Mouse (Mus musculus): ENCODE results near the gene Eipr1.

- TF ChIP-seq POLR2A (IDR thresholded peaks at IDR 0.05; ENCODE audit: control insufficient read depth, low read depth, low read length) (no peak), CTCF (IDR thresholded peaks at IDR 0.05; ENCODE audit: control insufficient read depth, insufficient read depth, insufficient replicate concordance, low read depth, low read length) (no peak)
These were observed 65.8 kb downstream of the Eipr1 start for GRCm38 (mm10) chr12:28817427-28817752.

All from testis, adult 2 months (tissue).